Mouse (Mus musculus) lung, postnatal 0 days (tissue): ENCODE results near the gene Fam19a3.

ENCODE experiments used
- CTCF ChIP-seq: IDR thresholded peaks from 2 replicates; pipeline ENCODE4 v1.5.1; 2016; ENCODE audit warnings: antibody characterized with exemption, mild to moderate bottlenecking
- EP300 ChIP-seq: IDR thresholded peaks from 2 replicates; pipeline ENCODE4 v1.6.1; 2016; ENCODE audit warnings: antibody characterized with exemption, mild to moderate bottlenecking, control low read depth

DNA sequence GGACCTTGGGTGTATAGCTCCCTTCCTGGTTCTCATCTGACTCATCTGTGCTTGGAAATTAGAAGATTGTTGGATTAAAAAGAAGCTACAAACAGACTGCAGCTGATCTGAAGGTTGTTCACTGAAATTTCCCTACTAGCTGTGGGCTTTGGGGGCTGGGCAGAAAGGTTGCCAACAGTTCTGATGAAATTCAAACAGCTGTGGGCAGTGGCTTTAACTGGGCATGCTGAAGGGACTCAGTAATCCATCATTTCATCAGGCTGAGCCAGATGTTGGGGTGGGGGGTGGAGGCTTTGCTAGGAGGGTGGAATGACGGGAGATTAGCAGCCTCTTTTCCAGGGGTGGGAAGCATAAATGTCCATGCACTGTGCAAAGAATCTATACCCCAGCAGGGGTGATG lies 38.5 kb downstream of the Fam19a3 start:
- TF ChIP-seq CTCF (no peak), EP300 (no peak)
